Mouse (Mus musculus) CD4-positive helper T cell, adult 2 months (primary cell): ENCODE results near the gene Gm4922.
A peak's percentile ranks its signal among the peaks of the same experiment; 100 is the strongest.

ENCODE experiments used
- DNase-seq: peaks from one replicate; pipeline ENCODE4 v3.0.0-alpha.2; 2012; ENCODE audit warnings: low read depth, missing footprints, low spot score

Gene Gm4922

DNA sequence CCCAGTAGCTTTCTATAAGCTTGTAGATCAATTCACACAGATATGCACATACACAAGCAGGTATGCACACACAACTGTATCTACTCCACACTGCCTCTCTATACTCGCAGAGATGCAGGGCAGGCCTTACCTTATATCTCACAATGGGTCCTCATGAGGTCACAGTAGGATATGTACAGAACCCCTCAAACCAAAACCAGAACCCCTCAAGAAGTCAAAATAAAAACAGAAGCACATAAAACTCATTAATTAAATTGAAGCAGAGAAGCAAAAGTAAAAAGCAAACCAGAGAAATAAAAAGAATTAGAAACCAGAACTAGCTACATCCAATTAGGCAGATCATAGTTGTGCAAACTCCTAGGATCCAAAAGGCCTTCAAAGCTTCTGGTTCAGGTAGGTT, at the start of gene Gm4922:
TSS of gene Gm4922 (minus strand) at position 101 of the 400 bp plus-strand sequence.
- DNase-seq = no peak

- DNase-seq = peak; percentile 39
Observed at GRCm38 (mm10) chr10:18835684-18836479, 49.3 kb upstream of the Gm4922 start.

DNA sequence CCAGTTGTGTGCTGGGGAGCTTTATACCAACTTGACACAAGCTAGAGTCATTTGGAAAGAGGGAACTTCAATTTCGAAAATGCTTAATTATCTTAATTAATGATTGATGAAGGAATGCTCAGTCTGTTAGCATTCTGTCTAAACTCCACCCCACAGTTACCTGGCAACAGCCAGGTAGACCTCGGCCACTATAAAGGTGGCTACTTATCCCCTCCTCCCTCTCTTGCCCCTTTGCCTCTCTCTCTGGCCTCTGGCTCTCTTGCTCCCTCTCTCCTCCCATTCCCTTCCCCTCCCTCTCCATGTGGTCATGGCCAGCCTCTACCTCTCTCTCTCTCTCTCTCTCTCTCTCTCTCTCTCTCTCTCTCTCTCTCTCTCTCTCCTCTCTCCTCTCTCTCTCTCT, 47.8 kb upstream of the Gm4922 start:
- DNase-seq = no peak

DNA sequence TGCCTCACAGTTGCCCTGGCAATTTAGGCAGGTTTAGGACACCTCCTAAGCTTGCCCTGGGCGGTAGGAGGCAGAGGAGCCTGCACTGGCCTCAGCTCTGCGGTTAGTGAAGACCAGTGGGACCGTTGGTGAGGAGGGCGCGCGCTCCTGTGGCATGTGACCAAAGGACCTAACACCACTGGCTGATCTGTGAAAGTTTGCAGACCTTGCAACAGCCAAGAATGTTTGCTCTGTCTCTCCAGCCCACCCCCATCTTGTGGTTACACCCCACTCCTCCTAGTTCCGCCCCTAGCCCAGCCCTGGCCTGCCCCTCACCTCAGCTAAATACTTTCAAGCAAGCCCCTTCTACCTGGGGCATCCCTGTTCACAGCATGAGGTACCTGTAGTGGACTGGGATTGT, 45.2 kb upstream of the Gm4922 start:
- DNase-seq = no peak

DNA sequence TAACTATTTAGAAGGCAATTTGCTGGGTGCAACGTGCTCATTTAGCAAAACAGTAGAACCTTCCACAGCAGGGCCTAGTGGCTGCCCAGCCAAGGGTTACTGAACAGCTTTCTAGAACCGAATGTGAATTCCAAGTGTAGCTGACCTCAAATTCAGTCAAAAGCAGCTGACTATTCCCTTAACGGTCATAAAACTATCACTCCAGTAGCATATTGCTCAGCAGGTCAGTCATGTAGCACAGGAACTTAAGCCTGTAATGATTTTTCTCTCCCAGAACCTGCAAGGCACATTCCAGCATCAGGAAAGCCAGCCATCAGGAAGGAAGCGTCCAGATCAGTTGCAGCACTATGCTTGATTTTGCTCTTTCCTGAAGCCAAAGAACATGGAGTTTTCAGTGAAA, 43.8 kb upstream of the Gm4922 start:
- DNase-seq = no peak

- peak; percentile 22 for DNase-seq
Observed at GRCm38 (mm10) chr10:18827936-18828335, 41.3 kb upstream of the Gm4922 start.

DNA sequence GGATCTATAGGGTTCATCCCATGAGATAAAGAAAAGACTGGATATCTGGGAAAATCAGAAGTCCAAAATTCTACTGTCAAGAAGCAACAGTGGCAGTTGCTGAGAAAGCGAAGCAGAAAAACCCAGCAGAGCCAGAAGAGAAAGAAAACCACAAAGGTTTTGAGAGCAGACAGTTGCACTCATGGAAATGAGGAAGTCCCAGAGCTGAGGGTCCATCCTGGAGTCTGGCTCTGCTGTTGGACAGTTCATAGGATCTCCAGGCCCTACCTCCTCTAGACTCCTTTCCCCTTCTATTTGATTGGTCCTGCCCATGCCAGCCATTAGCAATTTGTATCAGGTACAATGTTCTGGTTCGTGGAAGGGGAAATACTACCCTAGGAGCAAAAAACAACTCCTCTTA, 39.5 kb upstream of the Gm4922 start:
- no peak for DNase-seq

- DNase-seq = no peak
Observed at GRCm38 (mm10) chr10:18825143-18825542, 38.5 kb upstream of the Gm4922 start.

- DNase-seq = no peak
Observed at GRCm38 (mm10) chr10:18816560-18816959, 30.0 kb upstream of the Gm4922 start.

DNA sequence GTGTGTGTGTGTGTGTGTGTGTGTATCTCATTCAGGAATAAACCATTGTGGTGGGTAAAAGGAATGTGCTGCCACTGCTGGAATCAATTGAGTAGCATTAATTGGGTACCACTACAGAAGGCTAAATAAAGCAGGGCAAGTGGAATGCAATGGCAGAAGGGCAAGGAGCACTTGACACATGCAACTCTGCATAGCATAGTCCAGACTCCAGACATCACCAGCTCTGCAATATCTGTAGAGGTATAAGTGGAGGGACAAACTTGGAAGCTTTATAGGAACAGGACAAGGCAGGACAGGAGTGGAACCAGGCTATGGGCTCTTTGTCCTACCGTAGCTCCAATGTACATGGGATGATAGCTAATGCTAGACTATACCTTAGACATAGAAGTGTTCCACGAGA, 25.2 kb upstream of the Gm4922 start:
- DNase-seq = no peak

DNA sequence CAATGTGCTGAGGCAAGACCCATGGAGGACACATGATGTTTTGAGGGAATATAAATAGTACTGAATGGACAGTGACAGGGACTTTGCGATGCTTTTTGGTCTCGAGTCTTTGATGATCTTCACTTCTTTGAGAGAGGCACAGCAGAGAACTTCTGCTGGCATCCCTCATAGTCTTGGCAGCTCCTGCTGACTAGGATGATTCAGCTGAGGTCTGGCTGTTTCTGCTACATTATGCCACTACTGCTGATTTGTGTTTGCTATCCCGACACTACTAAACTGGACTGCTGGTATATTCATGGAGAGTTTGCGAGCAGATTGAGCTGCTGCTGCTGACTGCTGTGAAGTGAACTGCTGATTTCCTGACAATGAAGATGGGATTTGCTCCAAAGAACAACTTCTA, 3.5 kb upstream of the Gm4922 start:
- DNase-seq = no peak

GRCm38 (mm10) chr10:18788601-18789000, 2.0 kb upstream of the Gm4922 start:
- DNase-seq = no peak

GRCm38 (mm10) chr10:18777546-18777945, 9.0 kb downstream of the Gm4922 start:
- DNase-seq = no peak

GRCm38 (mm10) chr10:18772537-18773179, 13.9 kb downstream of the Gm4922 start:
- DNase-seq = no peak

DNA sequence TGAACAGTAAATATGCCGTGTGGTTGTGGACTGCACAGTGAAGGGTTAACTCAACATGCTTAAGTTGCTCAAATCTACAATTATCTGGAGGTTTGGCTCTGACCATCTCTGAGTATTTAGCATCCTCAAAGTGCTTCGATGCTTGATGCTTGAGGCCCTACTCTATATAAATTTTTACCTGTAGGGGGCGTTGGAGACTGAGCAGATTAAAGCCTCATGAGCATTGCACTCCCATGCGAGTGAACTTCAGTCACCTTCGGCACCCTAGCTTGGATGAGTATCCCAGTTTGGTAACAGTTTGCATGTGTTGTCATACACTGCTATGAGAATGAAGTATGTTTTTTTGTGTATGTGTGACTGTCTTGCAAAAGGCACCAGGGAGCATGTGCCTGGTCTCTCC, 16.7 kb downstream of the Gm4922 start:
- DNase-seq = no peak

- peak; percentile 31 for DNase-seq
Observed at GRCm38 (mm10) chr10:18760241-18760640, 26.4 kb downstream of the Gm4922 start.

- DNase-seq = no peak
Observed at GRCm38 (mm10) chr10:18750057-18750456, 36.5 kb downstream of the Gm4922 start.

GRCm38 (mm10) chr10:18743286-18744142, 43.1 kb downstream of the Gm4922 start, which contains the start of gene Arfgef3:
Gene Arfgef3, minus strand, starts transcription at chr10:18743949.
- peak; percentile 57 for DNase-seq

DNA sequence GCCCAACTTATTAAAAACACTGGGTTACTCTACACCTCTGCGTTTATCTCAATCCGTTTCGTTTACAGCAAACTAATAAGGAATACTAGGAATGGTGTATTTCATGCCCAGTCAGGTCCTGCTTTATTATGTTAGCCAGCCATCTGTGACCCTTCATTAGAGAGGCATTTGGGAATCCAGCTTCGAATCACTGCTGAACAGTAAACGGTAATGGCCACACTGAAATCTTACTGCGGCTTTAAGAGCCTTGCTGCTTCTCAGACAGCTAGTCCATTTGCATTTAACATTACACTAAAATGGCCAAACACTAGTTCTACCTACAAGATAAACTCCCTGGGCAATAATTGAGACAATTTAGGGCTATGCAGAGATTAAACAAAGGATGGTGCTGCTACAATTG, 44.5 kb downstream of the Gm4922 start:
- DNase-seq = no peak

DNA sequence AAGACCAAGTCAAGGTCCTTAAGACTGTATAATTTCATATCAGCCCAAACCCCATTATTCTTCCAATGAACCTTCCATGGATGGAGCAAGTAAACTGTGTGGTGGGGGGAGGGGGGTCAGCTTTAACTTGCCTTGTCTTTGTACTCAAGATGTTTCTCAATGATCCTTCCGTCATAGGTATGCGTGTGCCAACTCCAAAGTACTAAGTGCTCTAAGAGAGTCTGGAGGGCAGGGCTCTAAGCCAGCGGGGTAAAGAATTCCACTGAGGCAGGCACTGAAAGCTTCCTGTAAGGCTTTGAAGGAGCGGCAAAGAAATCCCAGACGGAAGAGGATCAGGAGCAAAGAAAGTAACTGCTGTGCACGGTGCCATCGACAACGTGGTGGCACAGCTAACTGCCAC, 45.6 kb downstream of the Gm4922 start:
- no peak for DNase-seq
